Mouse (Mus musculus): ENCODE results near the gene Pnpla1.

- TF ChIP-seq EP300 (IDR thresholded peaks at IDR 0.05; ENCODE audit: low read depth) (no peak), CTCF (IDR thresholded peaks at IDR 0.05; ENCODE audit: low read depth) (no peak)
Measured at GRCm38 (mm10) chr17:28816875-28817811, 41.1 kb upstream of the Pnpla1 start.

All from liver, postnatal 0 days (tissue).